Mouse (Mus musculus): Measurements from ENCODE around the gene Ugt2b36. TPM values are rescaled to one million over a fixed set of nuclear protein-coding genes. Genes with fewer than 3 reads are reported as not detected.
"Not testable (repeated sequence)": the region's sequence is repeated elsewhere in the genome, so short reads cannot be mapped to it uniquely, and the experiment has no call there.

The Ugt2b36 gene
- polyA plus RNA-seq (2014; fragmentation: Nextera tagmentation; extraction: Ambion mirVana): not detected in 2 replicates

- no peaks in the 10 kb centered on the region for H3K27me3 ChIP-seq (replicated peaks; ENCODE audit: control insufficient read depth, insufficient read depth, low read length)
- H3K27ac ChIP-seq (ENCODE audit: low read depth, low read length): no peak within 1 kb of the TSS
- H3K4me2 ChIP-seq (ENCODE audit: low read length): no peak within 1 kb of the TSS
- WGBS: 87% methylated on average over 1 of the region's 1 CpGs
- no peak for ATAC-seq
- no peaks in the 10 kb centered on the region for H3K36me3 ChIP-seq (ENCODE audit: control insufficient read depth, insufficient read depth, low read length)
- no peaks in the 10 kb centered on the region for H3K9me3 ChIP-seq (replicated peaks; ENCODE audit: control insufficient read depth, low read length)
- no peak for DNase-seq (ENCODE audit: low spot score)
- no peaks in the 10 kb centered on the region for H3K4me1 ChIP-seq (ENCODE audit: control insufficient read depth, insufficient read depth, low read length)
- no peak within 1 kb of the TSS for H3K9ac ChIP-seq (ENCODE audit: low read length)
- no peak within 1 kb of the TSS for H3K4me3 ChIP-seq (ENCODE audit: low read depth, low read length)
Observed at GRCm38 (mm10) chr5:87092346-87093027, at the start of gene Ugt2b36. Gene Ugt2b36, minus strand, starts transcription at chr5:87092555.

- ATAC-seq; H3K4me1 ChIP-seq (ENCODE audit: control insufficient read depth, insufficient read depth, low read length); H3K36me3 ChIP-seq (ENCODE audit: control insufficient read depth, insufficient read depth, low read length); H3K27ac ChIP-seq (ENCODE audit: low read depth, low read length); H3K9me3 ChIP-seq (replicated peaks; ENCODE audit: control insufficient read depth, low read length); H3K4me2 ChIP-seq (ENCODE audit: low read length); H3K9ac ChIP-seq (ENCODE audit: low read length); DNase-seq (ENCODE audit: low spot score); H3K27me3 ChIP-seq (replicated peaks; ENCODE audit: control insufficient read depth, insufficient read depth, low read length); H3K4me3 ChIP-seq (ENCODE audit: low read depth, low read length): not testable (repeated sequence)
- WGBS: 89% methylated on average over 1 of the region's 2 CpGs
Observed at GRCm38 (mm10) chr5:87140196-87140595, 47.8 kb upstream of the Ugt2b36 start, which contains the start of gene Ugt2b5. Gene Ugt2b5, minus strand, starts transcription at chr5:87140318.

- not testable (repeated sequence) for DNase-seq (ENCODE audit: low spot score); ATAC-seq; H3K4me2 ChIP-seq (ENCODE audit: low read length); H3K27ac ChIP-seq (ENCODE audit: low read depth, low read length); H3K9ac ChIP-seq (ENCODE audit: low read length); H3K4me1 ChIP-seq (ENCODE audit: control insufficient read depth, insufficient read depth, low read length); H3K27me3 ChIP-seq (replicated peaks; ENCODE audit: control insufficient read depth, insufficient read depth, low read length); H3K4me3 ChIP-seq (ENCODE audit: low read depth, low read length); H3K9me3 ChIP-seq (replicated peaks; ENCODE audit: control insufficient read depth, low read length); H3K36me3 ChIP-seq (ENCODE audit: control insufficient read depth, insufficient read depth, low read length)
- WGBS: 91% methylated on average over 1 of the region's 1 CpGs
Observed at GRCm38 (mm10) chr5:87103697-87104096, 11.3 kb upstream of the Ugt2b36 start.

GRCm38 (mm10) chr5:87091111-87091510 is 1.2 kb downstream of the Ugt2b36 start:
- Histone ChIP-seq H3K9me3 (replicated peaks; ENCODE audit: control insufficient read depth, low read length) (no peaks in the 10 kb centered on the region), H3K36me3 (ENCODE audit: control insufficient read depth, insufficient read depth, low read length) (no peaks in the 10 kb centered on the region), H3K4me1 (ENCODE audit: control insufficient read depth, insufficient read depth, low read length) (no peaks in the 10 kb centered on the region), H3K27ac (ENCODE audit: low read depth, low read length) (no peak overlapping the region), H3K4me2 (ENCODE audit: low read length) (no peak overlapping the region), H3K4me3 (ENCODE audit: low read depth, low read length) (no peak overlapping the region), H3K9ac (ENCODE audit: low read length) (no peak overlapping the region), H3K27me3 (replicated peaks; ENCODE audit: control insufficient read depth, insufficient read depth, low read length) (no peaks in the 10 kb centered on the region)
- no peak for ATAC-seq
- no peak for DNase-seq (ENCODE audit: low spot score)

- Histone ChIP-seq H3K9me3 (replicated peaks; ENCODE audit: control insufficient read depth, low read length) (no peaks in the 10 kb centered on the region), H3K4me1 (ENCODE audit: control insufficient read depth, insufficient read depth, low read length) (no peaks in the 10 kb centered on the region), H3K36me3 (ENCODE audit: control insufficient read depth, insufficient read depth, low read length) (no peaks in the 10 kb centered on the region), H3K4me3 (ENCODE audit: low read depth, low read length) (no peak overlapping the region), H3K9ac (ENCODE audit: low read length) (no peak overlapping the region), H3K27ac (ENCODE audit: low read depth, low read length) (no peak overlapping the region), H3K27me3 (replicated peaks; ENCODE audit: control insufficient read depth, insufficient read depth, low read length) (no peaks in the 10 kb centered on the region), H3K4me2 (ENCODE audit: low read length) (no peak overlapping the region)
- DNase-seq (ENCODE audit: low spot score): no peak
- no peak for ATAC-seq
Observed at GRCm38 (mm10) chr5:87089264-87089663, 3.1 kb downstream of the Ugt2b36 start.

GRCm38 (mm10) chr5:87086269-87086668 is 6.1 kb downstream of the Ugt2b36 start:
- Histone ChIP-seq H3K4me2 (ENCODE audit: low read length) (no peak overlapping the region), H3K9ac (ENCODE audit: low read length) (no peak overlapping the region), H3K4me1 (ENCODE audit: control insufficient read depth, insufficient read depth, low read length) (no peaks in the 10 kb centered on the region), H3K9me3 (replicated peaks; ENCODE audit: control insufficient read depth, low read length) (no peaks in the 10 kb centered on the region), H3K27ac (ENCODE audit: low read depth, low read length) (no peak overlapping the region), H3K36me3 (ENCODE audit: control insufficient read depth, insufficient read depth, low read length) (no peaks in the 10 kb centered on the region), H3K4me3 (ENCODE audit: low read depth, low read length) (no peak overlapping the region), H3K27me3 (replicated peaks; ENCODE audit: control insufficient read depth, insufficient read depth, low read length) (no peaks in the 10 kb centered on the region)
- 78% methylated on average over 3 of the region's 3 CpGs for WGBS
- DNase-seq (ENCODE audit: low spot score) (no peak), ATAC-seq (no peak)

- Histone ChIP-seq H3K4me1 (ENCODE audit: control insufficient read depth, insufficient read depth, low read length) (no peaks in the 10 kb centered on the region), H3K4me2 (ENCODE audit: low read length) (no peak overlapping the region), H3K36me3 (ENCODE audit: control insufficient read depth, insufficient read depth, low read length) (no peaks in the 10 kb centered on the region), H3K4me3 (ENCODE audit: low read depth, low read length) (no peak overlapping the region), H3K27ac (ENCODE audit: low read depth, low read length) (no peak overlapping the region), H3K9me3 (replicated peaks; ENCODE audit: control insufficient read depth, low read length) (no peaks in the 10 kb centered on the region), H3K9ac (ENCODE audit: low read length) (no peak overlapping the region), H3K27me3 (replicated peaks; ENCODE audit: control insufficient read depth, insufficient read depth, low read length) (no peaks in the 10 kb centered on the region)
- 93% methylated on average over 1 of the region's 1 CpGs for WGBS
- ATAC-seq (no peak), DNase-seq (ENCODE audit: low spot score) (no peak)
Observed at GRCm38 (mm10) chr5:87030624-87031023, 61.7 kb downstream of the Ugt2b36 start.

GRCm38 (mm10) chr5:87027359-87027758 is 65.0 kb downstream of the Ugt2b36 start:
- WGBS: 82% methylated on average over 3 of the region's 3 CpGs
- H3K27me3 ChIP-seq (replicated peaks; ENCODE audit: control insufficient read depth, insufficient read depth, low read length): no peaks in the 10 kb centered on the region
- H3K9me3 ChIP-seq (replicated peaks; ENCODE audit: control insufficient read depth, low read length): no peaks in the 10 kb centered on the region
- ATAC-seq (no peak), DNase-seq (ENCODE audit: low spot score) (no peak)
- no peak overlapping the region for H3K9ac ChIP-seq (ENCODE audit: low read length)
- no peak overlapping the region for H3K4me3 ChIP-seq (ENCODE audit: low read depth, low read length)
- no peaks in the 10 kb centered on the region for H3K4me1 ChIP-seq (ENCODE audit: control insufficient read depth, insufficient read depth, low read length)
- no peaks in the 10 kb centered on the region for H3K36me3 ChIP-seq (ENCODE audit: control insufficient read depth, insufficient read depth, low read length)
- no peak overlapping the region for H3K4me2 ChIP-seq (ENCODE audit: low read length)
- H3K27ac ChIP-seq (ENCODE audit: low read depth, low read length): no peak overlapping the region
